Mouse (Mus musculus) urinary bladder, postnatal 25 days (tissue): ENCODE data around the gene Zfp786.
A peak's percentile ranks its signal among the peaks of the same experiment; 100 is the strongest.
"Not testable (repeated sequence)": the region's sequence is repeated elsewhere in the genome, so short reads cannot be mapped to it uniquely, and the experiment has no call there.

Experiments
- DNase-seq: peaks from one replicate; pipeline ENCODE4 v3.0.0; 2022; ENCODE audit warnings: low spot score

Gene Zfp786

DNA sequence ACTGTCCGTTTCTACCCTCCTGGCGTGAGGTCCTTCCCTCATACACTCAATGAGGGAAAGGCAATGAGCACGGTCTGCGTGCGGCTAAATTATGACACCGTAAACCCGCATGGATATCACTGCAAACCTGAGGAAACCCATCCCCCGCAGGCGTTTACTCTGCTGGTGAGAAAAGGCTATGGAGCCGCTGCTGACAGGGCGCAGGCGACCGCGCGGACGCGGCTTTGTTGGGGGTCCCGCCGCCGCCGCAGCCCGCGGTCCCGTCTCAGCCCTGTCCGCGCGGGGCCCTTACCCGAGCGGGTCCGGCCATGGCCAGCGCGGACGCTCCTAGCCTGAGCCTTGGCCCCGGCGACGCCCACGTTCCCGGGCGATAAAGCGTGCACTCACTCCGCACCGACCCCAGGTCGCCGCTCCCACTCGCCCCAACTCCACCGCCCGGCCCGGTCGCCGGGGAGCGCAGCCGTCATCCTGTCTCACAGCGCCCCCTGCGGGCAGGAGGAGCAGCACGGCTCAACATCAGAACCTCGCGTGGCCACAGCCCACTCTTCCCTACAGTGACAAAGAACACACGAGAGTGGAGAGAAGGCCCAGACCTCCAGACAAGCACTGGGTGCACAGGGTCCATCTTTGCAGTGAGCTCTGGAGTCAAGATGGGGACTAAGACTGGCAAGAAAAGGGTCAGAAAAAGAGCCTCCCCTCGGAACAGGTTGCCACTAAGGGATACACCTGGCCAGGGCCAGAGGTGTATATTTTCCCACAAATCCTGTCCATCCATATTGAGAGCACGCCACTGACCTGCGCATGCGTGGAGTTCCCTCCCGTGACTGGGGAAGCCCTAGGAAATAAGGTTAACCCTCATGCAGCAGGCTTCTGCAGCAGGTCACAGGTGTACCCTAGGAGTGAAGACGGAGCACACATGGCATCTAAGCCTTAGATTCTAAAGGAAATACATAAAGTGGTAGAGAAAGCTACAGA is at the start of gene Zfp786:
Gene Zfp786 (minus strand): TSS at position 764 of the 975 bp plus-strand sequence.
- DNase-seq = peak; percentile 97

- peak; percentile 57 for DNase-seq
Measured at GRCm38 (mm10) chr6:47880166-47880565, 49.5 kb upstream of the Zfp786 start.

DNA sequence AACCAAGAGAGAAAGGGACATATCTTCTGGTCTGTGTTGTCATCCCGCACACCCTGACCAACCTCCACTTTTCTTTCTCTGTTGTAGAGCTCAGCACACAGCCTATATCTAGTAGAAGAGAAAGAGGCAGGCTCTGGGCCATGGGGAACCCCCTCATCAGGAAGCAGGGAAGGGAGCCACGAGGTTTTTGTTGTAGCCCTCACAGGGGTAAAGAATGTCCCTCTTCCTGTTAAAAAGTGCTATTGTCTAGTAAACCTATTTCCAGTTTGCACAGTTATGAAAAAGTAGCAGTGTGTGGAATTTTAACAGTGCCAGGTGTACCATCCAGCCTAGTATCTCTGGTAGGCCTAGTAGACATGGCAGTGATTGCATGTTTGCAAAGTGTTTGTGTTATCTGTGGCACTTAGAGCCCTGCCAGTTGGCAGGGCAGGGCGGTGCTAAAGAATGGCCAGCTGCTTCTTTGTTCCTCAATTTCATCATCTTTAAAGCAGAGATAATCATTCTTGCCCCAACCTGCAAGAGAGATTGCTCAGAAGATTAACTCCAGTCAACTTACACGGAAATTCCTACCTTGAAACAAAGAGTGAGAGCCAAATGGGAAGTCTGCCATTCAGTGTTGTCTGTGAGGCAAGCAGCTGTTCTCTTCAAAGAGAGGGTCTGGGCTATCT is 48.5 kb upstream of the Zfp786 start:
- DNase-seq = no peak

- no peak for DNase-seq
Measured at GRCm38 (mm10) chr6:47878593-47878992, 47.9 kb upstream of the Zfp786 start.

- no peak for DNase-seq
Measured at GRCm38 (mm10) chr6:47878133-47878514, 47.5 kb upstream of the Zfp786 start.

- DNase-seq = peak; percentile 82
Measured at GRCm38 (mm10) chr6:47877461-47878132, 46.9 kb upstream of the Zfp786 start.

DNA sequence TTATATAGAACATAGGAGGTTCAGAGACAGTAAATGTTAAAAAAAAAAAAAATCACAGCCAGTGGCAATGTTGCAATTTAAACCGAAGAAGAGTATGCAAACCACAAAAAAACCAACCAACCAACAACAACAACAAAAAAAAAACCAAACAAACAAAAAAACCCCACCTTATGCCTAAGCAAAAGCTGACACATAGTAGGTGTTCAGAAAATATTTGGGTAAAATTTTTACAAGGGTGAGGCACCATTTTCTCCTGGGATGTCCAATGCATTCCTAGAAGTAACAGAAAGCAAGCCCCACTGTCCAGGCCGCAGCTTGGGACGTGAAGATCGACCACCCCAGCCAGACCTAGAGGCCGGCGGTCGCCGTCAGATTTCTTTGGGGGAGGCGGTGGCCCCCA is 46.4 kb upstream of the Zfp786 start, which contains the start of gene Zfp282:
Gene Zfp282 (plus strand): TSS at position 147 of the 400 bp plus-strand sequence.
- no peak for DNase-seq

GRCm38 (mm10) chr6:47872266-47872665 is 41.6 kb upstream of the Zfp786 start:
- no peak for DNase-seq

GRCm38 (mm10) chr6:47857729-47858128 is 27.1 kb upstream of the Zfp786 start:
- DNase-seq = not testable (repeated sequence)

DNA sequence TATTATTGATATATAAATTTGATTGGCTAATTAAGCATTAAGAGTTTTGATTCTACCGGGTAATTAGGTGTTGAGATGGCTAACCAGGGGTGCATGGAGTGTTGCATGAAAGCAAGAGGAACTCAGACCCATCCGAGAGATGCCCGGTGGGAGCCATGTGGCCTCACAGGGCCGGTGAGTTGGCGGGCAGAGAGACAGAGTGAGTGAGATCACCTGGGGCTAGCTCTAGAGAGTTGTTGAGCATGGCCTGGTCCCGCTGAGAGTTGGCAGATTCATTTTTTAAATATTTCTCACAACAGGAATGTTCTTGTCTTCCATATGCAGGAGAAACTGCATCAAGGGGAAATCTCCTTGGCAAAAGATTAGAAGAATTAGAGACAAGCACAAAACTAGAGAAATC is 26.6 kb upstream of the Zfp786 start:
- DNase-seq = no peak

GRCm38 (mm10) chr6:47845779-47846178 is 15.1 kb upstream of the Zfp786 start:
- DNase-seq = no peak

DNA sequence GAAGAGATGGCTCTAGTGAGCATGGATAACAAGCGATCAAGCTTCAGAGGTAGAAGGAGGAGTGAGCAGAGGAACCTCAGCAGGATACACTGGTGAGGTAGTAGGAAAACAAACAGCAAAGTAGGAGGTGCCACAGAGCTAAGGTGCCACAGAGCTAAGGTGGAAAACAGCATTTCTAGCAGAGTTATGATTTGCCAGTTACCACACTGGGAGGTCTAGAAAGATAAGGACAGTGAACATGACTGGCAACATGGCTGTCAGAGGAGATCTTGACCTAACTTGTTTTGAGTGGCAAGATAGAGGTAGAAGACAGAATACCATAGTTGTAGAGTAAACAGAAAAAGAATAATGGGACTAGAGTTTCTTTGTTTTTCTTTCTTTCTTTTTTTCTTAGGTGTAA is 11.7 kb upstream of the Zfp786 start:
- no peak for DNase-seq

DNA sequence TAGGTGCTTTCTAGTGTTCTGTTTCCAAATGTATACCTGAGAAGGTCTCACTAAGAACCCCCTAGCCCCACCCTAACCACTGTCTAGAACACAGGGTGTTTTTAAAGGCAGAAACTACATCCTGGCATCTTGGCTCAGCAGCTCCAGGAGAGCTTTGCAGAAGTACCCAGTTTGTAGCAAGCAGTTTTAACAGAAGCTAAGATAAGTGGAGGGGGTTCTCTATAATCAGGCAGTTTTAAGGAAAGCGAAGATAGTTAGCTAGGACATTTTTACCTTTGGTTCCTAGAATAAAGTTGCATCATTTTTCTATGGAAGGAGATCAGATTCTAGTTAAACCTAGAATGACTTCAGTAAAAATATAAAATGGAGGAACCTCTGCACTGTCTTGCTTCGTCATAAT is 11.2 kb upstream of the Zfp786 start:
- no peak for DNase-seq

- DNase-seq = no peak
Measured at GRCm38 (mm10) chr6:47841077-47841476, 10.4 kb upstream of the Zfp786 start.

DNA sequence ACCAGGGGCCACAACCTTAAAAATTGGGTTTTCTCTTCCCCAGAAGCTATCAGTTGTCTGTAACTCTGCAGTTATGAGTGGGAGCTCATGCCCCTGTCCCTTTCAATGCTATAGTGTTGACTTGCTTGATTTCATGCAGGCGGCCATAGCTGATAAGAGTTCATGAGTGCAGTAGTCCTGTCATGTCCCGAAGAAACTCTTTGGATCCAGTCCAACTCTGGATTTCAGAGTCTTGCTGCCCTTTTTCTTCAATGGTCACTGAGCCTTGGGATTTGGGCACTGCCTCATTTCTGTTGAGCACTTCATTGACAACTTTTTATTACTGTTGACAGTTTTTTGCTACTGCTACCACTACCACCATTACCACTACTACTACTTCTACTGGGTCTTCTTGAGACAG is 7.0 kb upstream of the Zfp786 start:
- no peak for DNase-seq

DNA sequence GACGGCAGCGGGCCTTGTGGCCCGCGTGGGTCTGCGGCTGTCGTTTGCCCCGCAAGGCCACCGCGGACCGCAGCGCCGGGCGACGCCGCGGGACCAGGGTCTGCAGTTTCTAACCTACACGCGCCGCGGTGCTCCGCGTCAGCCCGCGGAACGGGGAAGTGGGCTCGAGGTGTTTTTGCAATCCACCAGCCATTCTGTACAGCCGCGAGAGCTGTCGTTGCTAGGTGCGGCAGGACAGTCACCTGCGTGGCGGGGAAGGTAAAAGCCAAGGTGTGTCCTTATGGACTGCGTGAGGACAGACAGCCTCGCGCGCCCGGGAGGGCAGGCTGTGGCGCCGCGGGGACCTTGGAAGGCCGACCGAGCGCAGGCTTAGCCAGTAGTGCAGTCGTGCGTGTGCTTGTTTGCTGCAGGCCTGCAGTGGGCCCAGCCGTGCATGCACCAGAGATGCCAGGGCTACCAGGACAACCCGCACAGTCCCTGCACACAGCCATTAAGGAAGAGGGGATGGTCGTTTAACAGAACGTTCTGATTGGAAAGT is 5.4 kb upstream of the Zfp786 start:
- DNase-seq = peak; percentile 31

GRCm38 (mm10) chr6:47835482-47835983 is 4.9 kb upstream of the Zfp786 start, which contains the start of gene Zfp398:
Gene Zfp398 (plus strand): TSS chr6:47835661.
- peak; percentile 98 for DNase-seq

GRCm38 (mm10) chr6:47832220-47832619 is 1.6 kb upstream of the Zfp786 start:
- no peak for DNase-seq

DNA sequence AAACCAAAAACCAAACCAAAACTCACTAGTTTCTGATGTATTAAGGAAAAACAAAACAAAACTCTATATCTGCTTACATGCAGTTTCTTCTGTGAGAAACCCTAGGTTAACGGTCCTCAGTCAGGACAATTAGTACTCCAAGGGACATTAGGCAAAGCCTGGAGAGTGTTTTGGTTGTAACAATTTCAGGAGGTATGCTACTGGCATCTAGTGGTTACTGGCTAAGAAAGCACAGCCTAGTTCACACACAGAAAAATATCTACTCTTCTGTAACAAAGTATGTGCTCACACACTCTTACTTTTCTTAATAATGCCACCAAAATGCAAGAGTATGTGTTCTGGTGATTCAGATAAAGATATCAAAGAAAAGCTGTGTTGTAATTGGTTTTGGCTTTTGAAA is 1.7 kb downstream of the Zfp786 start:
- DNase-seq = no peak

- DNase-seq = no peak
Measured at GRCm38 (mm10) chr6:47827462-47827861, 3.2 kb downstream of the Zfp786 start.

DNA sequence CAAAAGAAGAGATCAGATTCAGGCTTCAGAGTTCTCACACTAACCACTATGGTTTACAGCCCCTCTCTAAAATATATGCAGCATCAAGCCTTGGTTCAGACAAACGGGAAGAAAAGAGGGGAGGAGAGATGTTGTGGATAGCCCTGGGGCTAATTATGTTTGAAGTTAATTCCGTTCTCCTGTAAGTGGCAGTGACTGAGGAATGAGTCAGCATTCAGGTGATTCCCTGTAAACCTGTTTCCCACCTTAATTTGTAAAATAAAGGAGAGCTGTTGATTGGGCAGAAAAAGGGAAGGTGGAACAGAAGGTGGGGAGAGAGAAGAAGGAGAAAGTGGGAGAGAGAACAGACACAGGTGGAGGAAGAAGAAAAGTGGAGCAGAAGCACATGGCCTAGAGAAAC is 6.4 kb downstream of the Zfp786 start:
- no peak for DNase-seq

DNA sequence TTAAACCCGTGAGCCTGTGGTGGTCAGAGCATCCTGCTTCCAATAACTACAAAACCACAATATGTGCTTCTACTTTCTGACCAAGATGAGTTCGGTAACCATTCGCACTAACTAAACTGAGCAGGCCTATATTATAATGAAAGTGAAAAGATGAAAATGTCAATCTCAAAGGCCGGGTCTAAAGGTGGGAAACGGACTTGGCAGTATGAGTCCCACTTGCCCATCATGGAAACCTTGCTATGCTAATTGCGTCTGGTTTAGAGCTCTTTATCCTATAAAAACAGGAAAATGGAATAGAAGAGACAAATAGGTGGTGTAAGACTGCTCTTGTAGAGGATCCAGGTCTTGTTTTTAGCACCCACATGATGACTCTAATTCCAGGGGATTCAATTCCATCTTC is 8.9 kb downstream of the Zfp786 start:
- DNase-seq = no peak
